Mouse (Mus musculus) monocyte, adult 2 months (primary cell): ENCODE data around the gene Gm21093.
"Not testable (repeated sequence)": the region's sequence is repeated elsewhere in the genome, so short reads cannot be mapped to it uniquely, and the experiment has no call there.

Source experiments
- DNase-seq, 2 experiments: peaks; one replicate each; pipeline ENCODE4 v3.0.0; 2022; ENCODE audit warnings: low spot score in 2 of 2, low read depth in 1 of 2

The Gm21093 gene

GRCm38 (mm10) chr4:42034626-42035025 lies at the start of gene Gm21093:
Gm21093 (minus strand) TSS chr4:42034726.
- DNase-seq, result not testable (repeated sequence)
